Mouse (Mus musculus) right cerebral cortex, postnatal 36 days (tissue): Measurements from ENCODE around the gene Gm20696.

Experiments used
- DNase-seq, 2 experiments: peaks; one replicate each; pipeline ENCODE4 v3.0.0; 2022; ENCODE audit warnings: low spot score in 2 of 2, mixed read lengths in 1 of 2

Gene Gm20696

GRCm38 (mm10) chr6:99572071-99572470 lies 94.5 kb downstream of the Gm20696 start:
- DNase-seq = no peak

- peak; percentile 30 to 68 for DNase-seq
These were observed 99.7 kb downstream of the Gm20696 start for GRCm38 (mm10) chr6:99566921-99567320.

GRCm38 (mm10) chr6:99564766-99565165 lies 101.8 kb downstream of the Gm20696 start:
- DNase-seq = no peak

GRCm38 (mm10) chr6:99556950-99557349 lies 109.6 kb downstream of the Gm20696 start:
- no peak for DNase-seq

DNA sequence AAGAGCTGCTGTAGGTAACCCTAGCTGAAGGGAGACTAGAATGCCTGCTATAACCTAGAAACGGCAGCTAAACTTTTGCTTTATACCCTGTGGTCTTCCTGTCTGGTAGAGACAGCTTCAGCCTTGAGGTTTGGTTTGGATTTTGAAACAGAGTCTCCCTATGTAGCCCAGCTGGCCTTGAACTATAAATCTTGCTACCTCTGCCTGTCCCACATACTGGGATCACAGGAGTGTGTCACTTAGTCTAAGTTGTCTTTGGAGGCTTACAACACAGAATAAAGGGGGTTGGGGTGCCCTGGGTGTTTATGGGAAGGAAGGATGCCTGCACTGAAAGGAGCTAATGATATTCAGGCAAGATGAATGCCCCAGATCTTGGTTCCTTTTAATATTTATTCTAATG lies 113.8 kb downstream of the Gm20696 start:
- no peak for DNase-seq

DNA sequence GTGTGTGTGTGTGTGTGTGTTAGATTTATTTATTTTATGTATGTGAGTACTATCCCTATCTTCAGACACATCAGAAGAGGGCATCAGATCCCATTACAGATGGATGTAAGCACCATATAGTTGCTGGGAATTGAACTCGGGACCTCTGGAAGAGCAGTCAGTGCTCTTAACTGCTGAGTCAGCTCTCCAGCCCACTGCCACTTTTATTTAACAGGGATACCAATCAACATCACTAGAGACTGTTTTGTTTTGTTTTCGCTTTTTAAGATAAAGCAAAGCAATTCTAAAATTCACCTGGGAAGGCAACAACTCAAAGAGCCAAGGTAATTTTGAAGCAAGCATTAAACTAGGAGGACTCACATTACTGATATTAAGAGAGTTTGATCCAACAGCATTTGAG lies 120.2 kb downstream of the Gm20696 start:
- no peak for DNase-seq

DNA sequence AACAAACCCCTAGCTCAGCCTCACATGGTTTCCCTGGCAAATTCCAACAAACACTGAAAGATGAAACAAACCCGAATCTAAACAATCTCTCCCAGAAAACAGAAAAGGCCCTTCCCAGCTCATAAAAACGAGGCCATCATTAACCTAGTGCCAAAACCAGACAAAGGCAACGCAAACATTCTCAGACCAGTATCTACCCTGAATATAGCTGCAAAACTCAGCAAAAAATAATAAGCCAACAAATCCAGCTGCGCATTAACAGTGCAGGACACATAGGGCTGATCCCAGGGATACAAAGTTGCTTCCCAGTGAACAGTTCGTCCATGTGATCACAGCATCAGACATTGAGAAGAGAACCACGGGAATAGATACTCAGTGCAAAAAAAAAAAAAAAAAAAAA lies 121.2 kb downstream of the Gm20696 start:
- no peak for DNase-seq

DNA sequence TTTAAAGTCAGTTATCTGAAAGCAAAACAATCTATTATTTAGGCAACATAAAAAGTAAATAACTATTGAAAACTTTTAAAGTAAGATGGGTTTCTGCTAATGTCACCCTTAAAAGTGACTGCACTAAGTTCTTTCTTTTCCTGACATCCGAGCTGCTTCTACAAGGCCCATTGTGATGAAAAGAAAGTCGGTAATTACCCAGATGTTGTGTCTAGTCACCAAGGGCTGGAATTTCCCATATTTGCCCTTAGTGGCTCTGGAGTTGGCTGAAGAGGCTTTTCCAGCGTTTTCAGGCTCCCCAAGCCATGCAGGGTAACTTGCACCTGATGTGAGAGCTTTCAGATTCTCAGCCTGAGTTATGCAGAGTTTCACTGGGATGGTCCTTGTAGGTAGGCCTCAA lies 125.5 kb downstream of the Gm20696 start:
- DNase-seq = no peak

- no peak for DNase-seq
These were observed 125.9 kb downstream of the Gm20696 start for GRCm38 (mm10) chr6:99540653-99541052.

DNA sequence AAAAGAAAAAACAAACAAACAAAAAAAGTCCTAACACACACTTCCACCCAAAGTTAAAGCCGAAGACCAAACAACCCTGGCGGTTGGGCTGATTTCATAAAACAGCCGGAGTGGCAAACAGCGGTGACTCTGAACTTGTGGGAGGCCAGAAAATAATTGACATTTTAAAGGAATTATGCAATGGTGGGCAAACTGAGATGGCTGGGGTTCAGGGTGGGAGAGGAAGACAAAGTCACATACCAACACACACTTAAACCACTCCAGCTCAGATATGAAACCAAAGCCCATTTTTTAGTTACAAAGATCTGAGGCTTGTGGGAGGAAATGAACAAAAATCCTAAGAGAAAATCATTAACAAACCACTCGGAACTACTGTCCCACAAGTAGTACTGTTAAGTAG lies 126.5 kb downstream of the Gm20696 start:
- no peak for DNase-seq

GRCm38 (mm10) chr6:99538194-99538941 lies 128.2 kb downstream of the Gm20696 start:
- no peak for DNase-seq

- no peak for DNase-seq
These were observed 132.3 kb downstream of the Gm20696 start for GRCm38 (mm10) chr6:99534211-99534745.

GRCm38 (mm10) chr6:99532458-99532857 lies 134.1 kb downstream of the Gm20696 start:
- no peak for DNase-seq

GRCm38 (mm10) chr6:99528972-99529371 lies 137.6 kb downstream of the Gm20696 start:
- DNase-seq = no peak

DNA sequence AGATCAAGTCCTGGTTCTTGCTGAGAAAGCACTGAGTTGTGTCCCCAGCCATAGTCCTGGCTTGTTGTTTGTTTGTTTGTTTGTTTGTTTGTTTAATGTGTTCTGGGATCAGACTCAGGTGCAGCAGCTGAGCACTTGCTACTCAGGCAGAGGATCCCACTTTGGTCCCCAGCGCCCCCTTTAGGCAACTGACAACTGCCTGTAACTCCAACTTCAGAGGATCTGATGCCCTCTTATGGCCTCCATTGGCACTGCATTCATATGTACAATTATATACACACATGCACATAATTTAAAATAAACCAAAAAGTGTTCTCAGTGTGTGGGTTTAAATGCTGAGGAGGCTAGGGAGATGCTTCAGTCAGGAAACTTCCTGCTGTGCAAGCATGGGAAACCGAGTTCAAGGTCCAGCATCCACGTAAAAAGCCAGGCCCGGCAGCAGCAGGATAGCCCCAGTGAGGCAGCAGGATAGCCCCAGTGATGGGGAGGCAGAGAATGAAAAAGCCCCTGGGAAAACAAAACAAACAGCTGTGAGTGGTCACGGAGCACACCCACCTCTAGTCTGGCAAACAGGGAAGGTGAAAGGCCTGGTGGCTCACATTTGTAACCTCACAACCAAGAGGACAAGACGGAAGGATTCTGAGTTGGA lies 139.0 kb downstream of the Gm20696 start:
- DNase-seq = no peak

GRCm38 (mm10) chr6:99525351-99525750 lies 141.2 kb downstream of the Gm20696 start:
- no peak for DNase-seq

GRCm38 (mm10) chr6:99523679-99524370 lies 142.8 kb downstream of the Gm20696 start:
- DNase-seq = no peak

DNA sequence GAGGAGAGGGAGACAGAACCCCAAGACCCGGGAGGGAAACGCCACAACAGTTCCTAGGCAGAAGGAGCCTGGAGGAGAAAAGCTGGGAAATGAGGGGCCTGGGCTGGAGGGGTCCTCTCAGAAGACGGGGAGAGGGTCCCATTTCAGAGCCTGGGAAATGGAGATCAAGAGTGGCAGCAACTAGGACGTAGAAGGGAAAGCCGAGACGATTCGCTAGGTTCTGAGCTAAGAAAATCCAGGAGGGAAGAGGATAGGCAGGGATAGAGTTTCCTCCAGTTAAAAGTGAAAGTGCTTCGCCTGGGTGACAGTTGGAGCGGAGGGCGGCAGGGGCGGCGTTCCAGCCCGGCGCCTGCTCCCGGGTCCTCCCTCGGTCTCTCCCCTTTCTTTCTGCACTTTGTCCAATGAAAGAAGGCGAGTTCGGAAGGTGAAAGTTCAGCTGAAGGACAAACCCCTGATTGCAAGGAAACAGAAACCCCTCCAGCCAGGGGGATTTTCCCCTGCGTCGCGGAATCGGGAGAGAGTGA lies 143.4 kb downstream of the Gm20696 start:
- DNase-seq = peak; percentile 56 to 59

DNA sequence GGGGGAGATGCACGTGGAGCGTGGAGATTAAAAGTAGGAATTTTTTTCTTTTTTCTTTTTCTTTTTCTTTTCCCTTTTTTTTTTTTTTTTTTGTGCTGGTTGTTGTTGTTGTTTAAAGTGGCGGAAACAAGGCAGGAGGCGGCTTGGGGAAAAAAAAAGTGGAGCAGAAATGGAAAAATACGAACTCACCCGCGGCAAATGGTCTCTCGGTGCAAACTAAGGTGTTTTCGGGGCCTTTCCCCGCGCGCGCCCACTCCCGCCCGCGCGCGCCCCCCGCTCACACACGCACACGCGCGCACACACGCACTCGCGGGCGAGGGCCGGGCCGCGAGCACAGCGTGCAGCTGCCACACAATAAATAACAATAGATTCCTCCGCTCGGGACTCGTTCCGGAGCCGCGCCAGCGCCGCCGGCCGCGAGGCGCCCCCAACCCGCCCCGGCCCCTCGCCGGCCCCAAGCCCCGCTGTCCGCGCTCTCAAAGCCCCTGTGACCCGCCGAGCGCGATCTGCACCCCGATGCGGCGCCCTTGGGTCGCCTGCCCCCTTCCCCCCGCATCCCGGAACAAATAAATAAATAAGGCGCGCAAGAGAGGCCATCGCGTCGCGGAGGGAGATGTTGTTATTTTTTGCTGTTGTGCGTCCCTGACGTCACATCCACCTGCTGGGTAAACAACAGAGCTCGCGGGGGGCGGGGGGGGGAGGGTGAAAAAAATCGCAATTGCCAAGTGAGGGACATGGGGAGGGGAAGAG lies 144.1 kb downstream of the Gm20696 start, which contains the start of gene Foxp1:
Gene Foxp1 (minus strand): TSS at position 363 of the 750 bp plus-strand sequence.
- peak; percentile 48 to 61 for DNase-seq

DNA sequence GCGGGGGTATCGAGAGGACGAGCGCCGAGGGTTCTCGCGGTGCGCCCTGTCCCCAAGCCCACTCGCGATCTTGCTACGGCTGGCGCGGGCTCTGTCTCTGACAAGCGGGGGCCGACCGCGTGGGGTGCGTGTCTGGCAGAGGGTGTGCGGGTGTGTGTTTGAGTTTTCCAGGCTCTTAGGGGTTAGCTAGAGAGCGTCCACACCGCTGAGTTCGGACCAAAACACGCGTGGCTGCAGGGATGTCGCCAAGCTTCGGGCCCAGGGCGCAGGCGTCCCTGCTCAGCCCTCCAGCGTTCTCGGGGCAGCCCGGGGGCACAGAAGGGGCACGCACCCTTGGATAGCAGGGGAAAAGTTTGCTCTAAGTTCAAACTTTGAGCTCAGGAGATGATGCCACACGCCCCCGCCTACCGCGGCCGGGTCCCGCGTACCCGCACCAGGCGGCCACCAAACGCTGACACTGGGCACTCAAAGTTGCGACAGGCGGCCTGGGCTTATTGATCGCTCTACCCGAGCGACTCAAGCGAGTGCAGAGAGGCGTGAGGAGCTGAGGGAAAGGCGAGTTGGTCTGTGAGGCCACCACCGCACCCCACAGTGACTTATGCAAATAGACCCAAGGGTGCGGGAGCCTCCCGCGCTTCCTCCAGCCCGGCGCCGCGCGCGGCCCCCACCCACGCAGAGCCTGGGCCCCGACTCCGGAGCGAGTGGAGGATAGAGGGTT lies 144.8 kb downstream of the Gm20696 start:
- peak in 1 of 2 experiments; percentile 42 for DNase-seq
